Mouse (Mus musculus): Measurements from ENCODE around the gene Zkscan7. TPM values are rescaled to one million over a fixed set of nuclear protein-coding genes. Genes with fewer than 3 reads are reported as not detected.

Gene Zkscan7
- polyA plus RNA-seq, 1 experiment from 2014 or later: 4.1 TPM

GRCm38 (mm10) chr9:122856716-122857115 lies 28.8 kb upstream of the Zkscan7 start:
- ATAC-seq (ENCODE audit: insufficient number of reproducible peaks, insufficient read depth, low FRiP score, low TSS enrichment, low read depth): no peak
- Histone ChIP-seq H3K4me2 (no peak overlapping the region), H3K27ac (no peak overlapping the region), H3K4me1 (replicated peaks) (no peaks in the 10 kb centered on the region), H3K4me3 (replicated peaks) (no peak overlapping the region), H3K27me3 (no peaks in the 10 kb centered on the region), H3K36me3 (peaks cover 95% of the 10 kb centered on the region), H3K9me3 (peaks cover 25% of the 10 kb centered on the region), H3K9ac (replicated peaks) (no peak overlapping the region)
- 98% methylated on average over 3 of the region's 3 CpGs for WGBS

DNA sequence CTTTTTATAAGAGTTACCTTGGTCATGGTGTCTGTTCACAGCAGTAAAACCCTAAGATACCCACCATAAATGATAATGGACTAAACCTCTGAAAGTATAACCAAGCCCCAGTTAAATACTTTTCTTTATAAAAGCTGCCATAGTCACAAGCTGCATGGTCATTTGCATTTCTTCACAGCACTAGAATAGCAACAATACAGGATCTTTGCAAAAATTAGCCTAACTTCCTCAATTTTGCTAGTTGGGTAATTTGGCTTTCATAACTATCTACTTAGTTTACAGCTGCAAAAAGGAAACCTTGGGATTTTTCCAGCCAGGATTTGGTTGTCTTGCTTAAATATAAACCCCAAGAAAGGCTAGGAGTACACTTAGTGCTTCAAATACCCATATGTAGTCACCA lies 24.7 kb upstream of the Zkscan7 start:
- no peak for ATAC-seq (ENCODE audit: insufficient number of reproducible peaks, insufficient read depth, low FRiP score, low TSS enrichment, low read depth)
- H3K9ac ChIP-seq (replicated peaks): no peak overlapping the region
- peaks cover 28% of the 10 kb centered on the region for H3K9me3 ChIP-seq
- H3K27me3 ChIP-seq: no peaks in the 10 kb centered on the region
- peaks cover 7% of the 10 kb centered on the region; the same call in 1 of the 2 replicates for H3K4me1 ChIP-seq (replicated peaks)
- no peak overlapping the region for H3K4me2 ChIP-seq
- no peak overlapping the region for H3K4me3 ChIP-seq (replicated peaks)
- H3K27ac ChIP-seq: no peak overlapping the region
- H3K36me3 ChIP-seq: peaks cover 69% of the 10 kb centered on the region

DNA sequence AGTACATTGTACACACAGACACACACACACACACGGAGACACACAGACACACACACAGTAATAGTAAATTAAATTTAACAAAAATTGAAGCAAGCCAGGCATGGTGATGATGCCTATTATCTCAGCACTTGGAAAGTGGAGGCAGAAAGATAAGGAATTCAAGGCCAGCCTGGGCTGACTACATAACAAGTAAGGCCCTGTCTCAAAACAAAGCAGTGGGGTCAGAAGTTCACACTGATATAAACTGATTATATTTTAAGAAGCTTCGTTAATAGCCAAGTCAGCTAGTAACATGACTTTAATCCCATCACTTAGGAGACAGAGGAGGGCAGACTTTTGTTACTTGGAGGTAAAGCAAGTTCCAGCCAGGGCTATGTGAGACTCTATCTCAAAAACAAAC lies 21.8 kb upstream of the Zkscan7 start:
- no peak overlapping the region for H3K27ac ChIP-seq
- H3K4me2 ChIP-seq: peak overlapping the region; percentile 68; the same call in 1 of the 2 replicates
- peaks cover 41% of the 10 kb centered on the region for H3K36me3 ChIP-seq
- peaks cover 7% of the 10 kb centered on the region; the same call in 1 of the 2 replicates for H3K4me1 ChIP-seq (replicated peaks)
- H3K9ac ChIP-seq (replicated peaks): no peak overlapping the region
- peaks cover 40% of the 10 kb centered on the region for H3K9me3 ChIP-seq
- H3K27me3 ChIP-seq: no peaks in the 10 kb centered on the region
- 97% methylated on average over 2 of the region's 2 CpGs for WGBS
- H3K4me3 ChIP-seq (replicated peaks): no peak overlapping the region
- no peak for ATAC-seq (ENCODE audit: insufficient number of reproducible peaks, insufficient read depth, low FRiP score, low TSS enrichment, low read depth)

DNA sequence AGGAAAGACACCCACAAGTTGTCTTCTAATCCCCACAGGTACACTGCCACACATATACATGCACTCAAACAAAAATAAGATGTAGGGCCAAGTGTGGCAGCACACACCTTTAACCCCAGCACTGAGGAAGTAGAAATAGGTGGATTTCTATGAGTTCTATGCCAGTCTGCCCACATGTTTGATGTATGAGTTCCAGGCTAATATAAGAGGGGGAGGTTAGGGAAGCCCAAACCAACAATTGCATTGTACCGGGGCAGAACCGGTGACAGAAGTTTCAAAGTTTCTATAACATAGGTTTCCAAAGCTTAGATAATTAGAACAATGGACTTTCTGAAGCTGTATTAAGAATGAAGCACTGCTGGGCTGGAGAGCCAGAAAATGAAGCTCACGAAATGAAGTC lies 20.6 kb upstream of the Zkscan7 start:
- H3K4me3 ChIP-seq (replicated peaks): peak overlapping the region; percentile 78
- no peaks in the 10 kb centered on the region for H3K27me3 ChIP-seq
- H3K4me1 ChIP-seq (replicated peaks): peaks cover 7% of the 10 kb centered on the region; the same call in 1 of the 2 replicates
- peak overlapping the region; percentile 93 for H3K9ac ChIP-seq (replicated peaks)
- no peak overlapping the region for H3K27ac ChIP-seq
- H3K9me3 ChIP-seq: peaks cover 31% of the 10 kb centered on the region
- H3K36me3 ChIP-seq: peaks cover 30% of the 10 kb centered on the region
- ATAC-seq (ENCODE audit: insufficient number of reproducible peaks, insufficient read depth, low FRiP score, low TSS enrichment, low read depth): no peak
- H3K4me2 ChIP-seq: peak overlapping the region; percentile 68
- 63% methylated on average over 3 of the region's 3 CpGs for WGBS

DNA sequence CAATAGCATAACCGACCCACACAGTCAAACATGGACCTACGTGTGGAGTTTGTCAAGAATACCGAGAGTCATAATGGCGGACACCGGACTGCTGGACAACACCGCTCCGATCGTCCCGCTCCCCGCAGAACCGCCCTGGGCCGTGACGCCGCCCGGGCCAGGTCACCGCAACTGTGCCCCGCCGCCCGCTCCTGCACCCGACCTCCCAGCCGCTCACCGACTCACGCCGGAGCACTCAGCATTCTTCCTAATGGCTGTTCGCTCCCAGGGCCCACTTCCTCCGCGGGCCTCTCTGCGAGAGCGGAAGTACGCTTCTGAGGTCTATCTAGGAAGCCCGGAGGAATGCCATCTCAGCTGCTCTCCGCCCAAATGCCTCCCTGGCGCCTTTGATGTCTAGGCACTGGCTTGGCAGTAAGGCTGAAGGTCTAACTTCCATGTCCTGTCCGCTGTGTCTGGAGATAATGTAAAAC lies 19.8 kb upstream of the Zkscan7 start, which contains the start of gene Zfp445:
TSS of gene Zfp445 (minus strand) at position 310 of the 470 bp plus-strand sequence.
- H3K27ac ChIP-seq: peak within 1 kb of the TSS; percentile 75

GRCm38 (mm10) chr9:122866192-122866591 lies 19.3 kb upstream of the Zkscan7 start:
- H3K9me3 ChIP-seq: peaks cover 22% of the 10 kb centered on the region
- WGBS: 93% methylated on average over 4 of the region's 4 CpGs
- H3K4me3 ChIP-seq (replicated peaks): peak overlapping the region; percentile 78
- no peak overlapping the region for H3K27ac ChIP-seq
- no peak for ATAC-seq (ENCODE audit: insufficient number of reproducible peaks, insufficient read depth, low FRiP score, low TSS enrichment, low read depth)
- H3K4me1 ChIP-seq (replicated peaks): peaks cover 7% of the 10 kb centered on the region; the same call in 1 of the 2 replicates
- H3K4me2 ChIP-seq: peak overlapping the region; percentile 47
- 0 out of 2 replicates have a peak overlapping the region, but pooled peaks have one; percentile 93 for H3K9ac ChIP-seq (replicated peaks)
- H3K27me3 ChIP-seq: no peaks in the 10 kb centered on the region
- H3K36me3 ChIP-seq: peaks cover 17% of the 10 kb centered on the region

More for the DNA sequence above, 19.8 kb upstream of the Zkscan7 start, which contains the start of gene Zfp445:
- WGBS: under 1% methylated on average over 34 of the region's 34 CpGs
- H3K4me1 ChIP-seq (replicated peaks): peaks cover 7% of the 10 kb centered on the region; the same call in 1 of the 2 replicates
- ATAC-seq (ENCODE audit: insufficient number of reproducible peaks, insufficient read depth, low FRiP score, low TSS enrichment, low read depth): peak; percentile 88
- H3K9ac ChIP-seq (replicated peaks): peak within 1 kb of the TSS; percentile 93
- peaks cover 21% of the 10 kb centered on the region for H3K36me3 ChIP-seq
- H3K4me3 ChIP-seq (replicated peaks): peak within 1 kb of the TSS; percentile 78
- H3K4me2 ChIP-seq: peak within 1 kb of the TSS; percentile 68
- H3K9me3 ChIP-seq: peaks cover 26% of the 10 kb centered on the region
- H3K27me3 ChIP-seq: no peaks in the 10 kb centered on the region

DNA sequence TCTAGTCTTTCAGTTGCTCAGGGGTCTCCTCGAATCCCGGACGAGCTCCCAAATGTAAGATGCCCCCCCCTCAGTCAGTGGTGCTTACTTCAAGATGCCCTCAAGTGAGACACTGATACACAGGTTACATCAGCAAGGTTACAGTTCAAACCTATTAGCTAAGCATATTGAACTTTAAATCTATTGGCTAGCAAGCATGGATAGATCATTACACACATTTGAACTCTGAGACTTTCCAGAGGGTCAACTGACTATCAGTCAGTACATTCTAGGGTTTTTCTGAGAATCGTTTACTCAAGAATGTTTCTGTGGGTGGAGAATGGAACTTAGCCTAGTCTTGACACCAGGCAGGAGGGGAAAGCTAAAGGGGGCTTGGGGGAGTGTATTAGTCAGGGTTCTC lies 12.9 kb upstream of the Zkscan7 start:
- no peak for ATAC-seq (ENCODE audit: insufficient number of reproducible peaks, insufficient read depth, low FRiP score, low TSS enrichment, low read depth)
- WGBS: 82% methylated on average over 4 of the region's 4 CpGs

GRCm38 (mm10) chr9:122874653-122875052 lies 10.8 kb upstream of the Zkscan7 start:
- Histone ChIP-seq H3K4me3 (replicated peaks) (no peak overlapping the region), H3K27me3 (no peaks in the 10 kb centered on the region), H3K27ac (no peak overlapping the region), H3K9ac (replicated peaks) (no peak overlapping the region), H3K9me3 (peaks cover 4% of the 10 kb centered on the region; the same call in 1 of the 2 replicates), H3K36me3 (no peaks in the 10 kb centered on the region), H3K4me2 (no peak overlapping the region), H3K4me1 (replicated peaks) (no peaks in the 10 kb centered on the region)
- no peak for ATAC-seq (ENCODE audit: insufficient number of reproducible peaks, insufficient read depth, low FRiP score, low TSS enrichment, low read depth)
- WGBS: 63% methylated on average over 1 of the region's 1 CpGs

More for the DNA sequence above, 12.9 kb upstream of the Zkscan7 start:
- Histone ChIP-seq H3K9me3 (peaks cover 4% of the 10 kb centered on the region; the same call in 1 of the 2 replicates), H3K4me1 (replicated peaks) (no peaks in the 10 kb centered on the region), H3K4me2 (no peak overlapping the region), H3K36me3 (no peaks in the 10 kb centered on the region), H3K27ac (no peak overlapping the region), H3K27me3 (no peaks in the 10 kb centered on the region), H3K4me3 (replicated peaks) (no peak overlapping the region), H3K9ac (replicated peaks) (no peak overlapping the region)

DNA sequence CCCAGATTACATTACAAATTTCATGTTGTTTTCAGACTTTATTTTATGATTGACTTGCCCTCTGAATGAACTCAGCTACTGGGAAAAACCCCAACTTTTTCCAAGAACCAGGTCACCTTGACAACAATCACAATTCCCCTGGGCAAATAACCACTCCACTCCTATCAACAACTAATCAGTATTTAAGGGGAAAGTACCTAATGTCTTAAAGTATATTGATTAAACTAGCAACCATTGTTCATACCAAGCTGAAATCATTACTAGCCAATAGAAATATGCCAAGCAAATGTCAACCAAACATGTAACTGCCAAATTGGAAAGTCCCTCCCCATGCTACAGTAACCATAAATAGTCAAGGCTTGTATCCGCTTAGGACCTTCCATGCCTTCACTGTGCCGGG lies 10.3 kb upstream of the Zkscan7 start:
- Histone ChIP-seq H3K4me1 (replicated peaks) (no peaks in the 10 kb centered on the region), H3K9me3 (peaks cover 4% of the 10 kb centered on the region; the same call in 1 of the 2 replicates), H3K36me3 (no peaks in the 10 kb centered on the region), H3K9ac (replicated peaks) (no peak overlapping the region), H3K4me2 (no peak overlapping the region), H3K27ac (no peak overlapping the region), H3K4me3 (replicated peaks) (no peak overlapping the region), H3K27me3 (no peaks in the 10 kb centered on the region)
- 89% methylated on average over 2 of the region's 2 CpGs for WGBS
- no peak for ATAC-seq (ENCODE audit: insufficient number of reproducible peaks, insufficient read depth, low FRiP score, low TSS enrichment, low read depth)

DNA sequence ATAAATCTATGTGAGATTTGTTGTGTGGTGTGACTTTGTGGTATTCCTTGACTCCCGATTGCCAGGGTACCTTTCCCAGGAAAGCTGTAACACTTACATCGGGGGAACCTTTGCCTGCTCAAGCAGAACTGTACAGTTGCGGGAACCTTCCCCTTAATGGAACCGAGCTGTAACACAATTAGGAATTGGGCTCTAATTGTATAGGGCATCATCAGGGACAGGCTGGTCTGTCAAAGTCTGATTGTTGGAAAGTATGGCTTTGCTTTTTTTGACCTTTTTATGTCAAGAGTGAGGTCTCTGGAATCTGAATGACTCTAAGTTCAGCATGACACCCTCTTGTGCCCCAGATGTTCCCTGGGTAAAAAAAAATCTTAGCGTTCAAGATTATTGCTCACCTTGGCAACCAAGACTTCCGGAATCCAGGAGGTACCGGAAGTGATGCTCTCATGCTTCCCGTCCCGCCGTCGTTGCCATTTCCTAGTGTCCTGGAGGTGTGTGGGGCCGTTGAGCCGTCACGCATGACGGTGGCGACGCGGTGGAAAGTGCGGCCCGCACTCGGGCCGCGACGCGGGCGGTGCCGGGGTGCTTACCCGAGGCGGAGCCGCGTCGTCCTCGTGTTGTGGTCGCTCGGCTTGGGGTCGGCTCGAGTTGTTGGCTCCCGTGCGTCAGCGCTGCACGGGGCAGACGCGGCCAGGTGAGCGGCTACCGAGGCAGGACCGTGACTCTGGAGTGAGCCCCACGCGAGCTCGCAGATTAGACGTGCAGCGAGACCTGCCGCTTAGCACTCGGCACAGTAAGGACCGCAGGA lies 1.1 kb downstream of the Zkscan7 start:
- Histone ChIP-seq H3K36me3 (peaks cover 22% of the 10 kb centered on the region; the same call in 1 of the 2 replicates), H3K4me1 (replicated peaks) (peaks cover 6% of the 10 kb centered on the region; the same call in 1 of the 2 replicates), H3K9ac (replicated peaks) (peak overlapping the region; percentile 79), H3K27ac (peak overlapping the region; percentile 23; the same call in 1 of the 2 replicates), H3K27me3 (no peaks in the 10 kb centered on the region), H3K4me3 (replicated peaks) (peak overlapping the region; percentile 76), H3K9me3 (0 out of 2 replicates have a peak, but pooled peaks cover 6% of the 10 kb centered on the region), H3K4me2 (peak overlapping the region; percentile 71)
- WGBS: 7% methylated on average over 54 of the region's 54 CpGs
- ATAC-seq (ENCODE audit: insufficient number of reproducible peaks, insufficient read depth, low FRiP score, low TSS enrichment, low read depth): peak; percentile 66

DNA sequence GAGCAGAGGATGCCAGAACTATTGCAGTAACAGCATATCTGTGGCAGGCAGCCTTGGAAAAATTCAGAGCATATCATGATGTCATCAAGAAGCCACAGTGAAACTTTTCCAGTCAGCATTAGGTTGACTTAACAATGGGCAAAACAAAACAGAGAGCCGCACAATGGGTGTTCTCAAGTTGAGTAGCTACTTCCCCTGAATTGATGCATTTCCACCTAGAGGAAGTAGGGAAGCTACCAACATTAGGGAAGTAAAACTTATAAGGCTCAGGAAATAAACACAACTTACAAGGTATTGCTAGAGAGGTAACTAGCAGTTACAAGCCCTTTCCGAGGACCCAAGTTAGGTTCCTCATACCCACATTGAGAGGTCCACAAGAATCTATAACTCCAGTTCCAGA lies 15.6 kb downstream of the Zkscan7 start:
- H3K9me3 ChIP-seq: 0 out of 2 replicates have a peak, but pooled peaks cover under 1% of the 10 kb centered on the region
- H3K9ac ChIP-seq (replicated peaks): no peak overlapping the region
- no peak overlapping the region for H3K4me2 ChIP-seq
- no peak for ATAC-seq (ENCODE audit: insufficient number of reproducible peaks, insufficient read depth, low FRiP score, low TSS enrichment, low read depth)
- WGBS: 97% methylated on average over 2 of the region's 2 CpGs
- peaks cover under 1% of the 10 kb centered on the region for H3K36me3 ChIP-seq
- no peak overlapping the region for H3K4me3 ChIP-seq (replicated peaks)
- H3K4me1 ChIP-seq (replicated peaks): no peaks in the 10 kb centered on the region
- no peaks in the 10 kb centered on the region for H3K27me3 ChIP-seq
- H3K27ac ChIP-seq: no peak overlapping the region

Data from limb, embryonic 12.5 days (tissue).